Mouse (Mus musculus): ENCODE data around the gene Myog. TPM values are rescaled to one million over a fixed set of nuclear protein-coding genes. Genes with fewer than 3 reads are reported as not detected.

Myog gene
- polyA plus RNA-seq, 1 experiment from 2014 or later: not detected

DNA sequence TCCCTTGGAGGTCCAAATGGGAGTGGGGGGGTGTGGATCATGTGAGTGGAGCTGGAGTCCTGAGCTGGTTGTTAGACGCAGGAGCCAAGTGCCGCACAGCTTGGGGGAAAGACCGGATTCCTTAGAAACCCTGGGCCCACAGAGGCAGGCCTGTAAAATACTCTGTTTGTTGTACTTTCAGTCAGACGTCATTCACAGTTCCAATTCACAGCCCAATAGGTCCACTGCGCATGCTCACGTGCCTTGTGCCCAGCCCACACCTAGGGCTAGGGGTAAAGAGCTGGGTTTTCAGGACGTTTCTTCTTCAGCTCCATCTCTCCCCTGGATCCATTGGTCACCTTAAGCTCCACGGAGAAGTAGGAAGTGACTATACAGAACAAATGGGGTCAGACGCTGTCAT lies 2.8 kb downstream of the Myog start:
- no peak for DNase-seq (ENCODE audit: low spot score, missing footprints)

DNA sequence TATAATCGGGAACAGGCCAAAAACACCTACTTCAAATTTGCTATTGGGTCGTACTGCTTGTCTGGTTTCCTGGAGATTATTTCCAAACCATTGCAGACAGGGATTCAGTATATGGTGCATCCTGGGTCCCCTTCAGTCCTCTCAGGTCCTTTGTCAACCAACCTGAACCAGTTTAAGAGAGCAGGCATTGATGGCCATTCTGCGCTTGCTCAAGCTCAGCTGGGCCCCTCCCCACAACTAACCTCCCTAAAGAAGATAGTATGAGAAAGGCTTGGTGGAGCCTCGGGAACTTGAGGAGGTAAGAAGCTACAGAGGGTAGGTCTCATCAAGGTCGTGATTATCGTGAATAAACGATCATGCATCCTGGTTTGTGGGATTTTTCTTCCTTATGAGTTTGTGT lies 3.5 kb downstream of the Myog start:
- Histone ChIP-seq H3K4me3 (ENCODE audit: low read depth, low read length) (no peak overlapping the region), H3K27ac (ENCODE audit: low read depth, low read length) (no peak overlapping the region), H3K36me3 (ENCODE audit: control insufficient read depth, insufficient read depth, low read length) (no peaks in the 10 kb centered on the region), H3K4me2 (no peak overlapping the region), H3K9ac (ENCODE audit: low read length) (no peak overlapping the region), H3K4me1 (ENCODE audit: control insufficient read depth, insufficient read depth, low read length) (no peaks in the 10 kb centered on the region), H3K9me3 (ENCODE audit: control insufficient read depth, low read length) (no peaks in the 10 kb centered on the region), H3K27me3 (ENCODE audit: control insufficient read depth, insufficient read depth, low read length) (peaks cover 8% of the 10 kb centered on the region)
- no peak for DNase-seq (ENCODE audit: low spot score, missing footprints)
- no peak for ATAC-seq (ENCODE audit: low FRiP score)
- 83% methylated on average over 7 of the region's 7 CpGs for WGBS

More for the DNA sequence above, 2.8 kb downstream of the Myog start:
- Histone ChIP-seq H3K27ac (ENCODE audit: low read depth, low read length) (no peak overlapping the region), H3K4me2 (no peak overlapping the region), H3K9me3 (ENCODE audit: control insufficient read depth, low read length) (no peaks in the 10 kb centered on the region), H3K4me1 (ENCODE audit: control insufficient read depth, insufficient read depth, low read length) (no peaks in the 10 kb centered on the region), H3K4me3 (ENCODE audit: low read depth, low read length) (no peak overlapping the region), H3K27me3 (ENCODE audit: control insufficient read depth, insufficient read depth, low read length) (peaks cover 1% of the 10 kb centered on the region; the same call in 1 of the 2 replicates), H3K9ac (ENCODE audit: low read length) (no peak overlapping the region), H3K36me3 (ENCODE audit: control insufficient read depth, insufficient read depth, low read length) (no peaks in the 10 kb centered on the region)
- whole genome bisulfite sequencing: 54% methylated on average over 9 of the region's 9 CpGs
- no peak for ATAC-seq (ENCODE audit: low FRiP score)

DNA sequence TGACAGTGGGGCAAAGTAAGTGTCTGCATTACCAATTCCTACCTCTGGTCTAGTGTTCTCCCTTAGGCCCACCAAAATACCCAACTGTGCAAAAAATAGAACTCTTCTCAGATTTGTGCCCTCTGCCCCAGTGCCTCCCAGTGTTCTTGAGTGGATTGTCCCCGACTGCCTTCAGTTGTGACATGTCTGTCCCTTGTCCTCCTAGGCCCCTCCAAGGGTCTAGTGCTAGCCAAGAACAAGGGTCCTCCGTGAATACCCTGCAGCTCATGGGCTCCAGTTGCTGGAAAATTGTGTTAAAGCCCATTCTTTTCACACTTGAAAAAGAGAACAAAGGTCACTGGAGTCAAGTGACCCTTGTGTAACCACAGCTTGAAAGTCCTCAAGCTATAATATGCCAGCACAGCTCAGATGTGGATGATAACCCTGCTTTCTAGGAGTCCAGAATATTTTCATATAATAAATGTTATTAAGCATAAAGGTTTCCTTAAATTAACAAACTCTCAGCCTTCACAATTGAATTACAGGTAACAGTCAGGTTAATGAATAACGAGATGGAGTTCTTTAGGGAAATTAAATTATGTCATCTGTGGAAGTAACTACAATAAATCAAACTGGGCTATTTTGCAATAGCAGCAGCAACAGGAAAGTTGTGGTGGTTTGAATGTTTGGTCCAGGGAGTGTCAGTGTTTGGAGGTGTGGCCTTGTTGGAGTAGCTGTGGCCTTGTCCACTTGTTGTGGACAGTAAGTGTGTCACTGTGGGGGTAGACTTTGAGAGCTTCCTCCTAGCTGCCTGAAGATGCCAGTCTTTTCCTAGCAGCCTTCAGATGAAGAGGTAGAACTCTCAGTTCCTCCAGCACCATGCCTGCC lies 4.2 kb downstream of the Myog start:
- Histone ChIP-seq H3K27ac (ENCODE audit: low read depth, low read length) (no peak overlapping the region), H3K9ac (ENCODE audit: low read length) (no peak overlapping the region), H3K4me3 (ENCODE audit: low read depth, low read length) (no peak overlapping the region), H3K4me1 (ENCODE audit: control insufficient read depth, insufficient read depth, low read length) (no peaks in the 10 kb centered on the region), H3K36me3 (ENCODE audit: control insufficient read depth, insufficient read depth, low read length) (no peaks in the 10 kb centered on the region), H3K27me3 (ENCODE audit: control insufficient read depth, insufficient read depth, low read length) (peaks cover 8% of the 10 kb centered on the region), H3K4me2 (no peak overlapping the region), H3K9me3 (ENCODE audit: control insufficient read depth, low read length) (no peaks in the 10 kb centered on the region)
- no peak for DNase-seq (ENCODE audit: low spot score, missing footprints)
- WGBS: 73% methylated on average over 3 of the region's 3 CpGs
- no peak for ATAC-seq (ENCODE audit: low FRiP score)

DNA sequence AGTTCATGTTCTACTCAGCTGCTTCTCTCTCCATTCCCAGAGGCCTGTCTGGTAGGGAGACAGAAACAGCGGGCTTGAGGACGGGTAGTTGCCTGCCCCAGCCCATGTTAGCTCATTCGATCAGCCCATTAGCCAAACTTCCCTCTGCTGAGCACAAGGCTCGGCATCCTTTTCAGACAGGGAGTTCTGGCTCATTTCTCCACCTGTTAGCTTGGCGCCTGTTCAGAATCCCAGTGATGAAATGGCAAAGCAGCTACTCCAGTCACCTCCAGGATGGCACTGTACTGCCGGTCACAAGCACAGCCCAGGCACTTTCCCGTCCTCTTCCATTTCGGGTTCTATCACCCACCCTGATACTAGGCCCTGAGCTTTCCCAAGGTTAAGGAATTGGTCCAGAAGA lies 7.5 kb downstream of the Myog start:
- no peak overlapping the region for H3K9ac ChIP-seq (ENCODE audit: low read length)
- no peak overlapping the region for H3K4me2 ChIP-seq
- ATAC-seq (ENCODE audit: low FRiP score) (no peak), DNase-seq (ENCODE audit: low spot score, missing footprints) (no peak)
- no peak overlapping the region for H3K4me3 ChIP-seq (ENCODE audit: low read depth, low read length)
- H3K4me1 ChIP-seq (ENCODE audit: control insufficient read depth, insufficient read depth, low read length): peaks cover 3% of the 10 kb centered on the region; the same call in 1 of the 2 replicates
- H3K36me3 ChIP-seq (ENCODE audit: control insufficient read depth, insufficient read depth, low read length): no peaks in the 10 kb centered on the region
- H3K27me3 ChIP-seq (ENCODE audit: control insufficient read depth, insufficient read depth, low read length): peaks cover 20% of the 10 kb centered on the region
- WGBS: 84% methylated on average over 8 of the region's 8 CpGs
- H3K27ac ChIP-seq (ENCODE audit: low read depth, low read length): no peak overlapping the region
- H3K9me3 ChIP-seq (ENCODE audit: control insufficient read depth, low read length): no peaks in the 10 kb centered on the region

DNA sequence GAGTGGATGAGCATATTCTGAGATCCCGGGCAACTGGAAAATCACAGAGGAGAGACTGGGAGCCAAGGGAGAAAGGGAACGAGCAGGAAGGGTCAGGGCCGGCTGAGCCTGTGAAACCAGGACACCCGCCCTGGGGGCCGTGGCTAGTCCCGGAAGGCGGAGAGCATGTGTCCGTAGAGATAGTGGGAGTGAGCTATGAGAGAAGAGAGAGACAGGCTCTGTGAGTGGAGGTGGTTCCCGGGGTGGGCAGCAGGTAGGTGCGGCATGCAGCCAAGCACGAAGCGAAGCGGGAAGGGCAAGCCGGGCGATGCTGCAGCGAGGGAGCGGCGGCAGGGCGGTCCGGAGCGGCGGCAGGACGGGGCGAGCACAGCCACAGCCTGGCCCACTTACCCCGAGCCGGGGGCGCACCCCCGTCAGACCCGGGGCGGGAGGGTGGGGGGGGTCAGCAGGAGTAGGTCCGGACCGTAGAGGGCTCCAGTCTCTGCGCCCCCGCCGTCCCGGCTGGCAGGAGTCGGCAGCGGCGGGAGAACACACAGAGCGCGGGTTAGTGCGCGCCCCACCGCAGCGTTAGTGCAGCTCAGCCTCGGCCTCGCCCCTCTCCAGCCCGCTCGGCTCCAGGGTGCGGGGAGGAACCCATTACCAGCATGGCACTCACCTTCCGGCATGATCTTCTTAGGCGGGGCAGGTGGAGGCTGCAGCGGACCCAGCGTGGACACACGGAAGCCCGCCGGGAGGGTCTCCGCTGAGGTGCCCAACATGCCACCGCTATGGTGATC lies 9.0 kb downstream of the Myog start:
- H3K9ac ChIP-seq (ENCODE audit: low read length): peak overlapping the region; percentile 73
- 8% methylated on average over 59 of the region's 59 CpGs for WGBS
- H3K9me3 ChIP-seq (ENCODE audit: control insufficient read depth, low read length): no peaks in the 10 kb centered on the region
- peaks cover 17% of the 10 kb centered on the region for H3K4me1 ChIP-seq (ENCODE audit: control insufficient read depth, insufficient read depth, low read length)
- ATAC-seq (ENCODE audit: low FRiP score) (peak; percentile 66), DNase-seq (ENCODE audit: low spot score, missing footprints) (peak; percentile 94)
- H3K4me2 ChIP-seq: peak overlapping the region; percentile 87
- H3K27ac ChIP-seq (ENCODE audit: low read depth, low read length): no peak overlapping the region
- no peaks in the 10 kb centered on the region for H3K36me3 ChIP-seq (ENCODE audit: control insufficient read depth, insufficient read depth, low read length)
- H3K4me3 ChIP-seq (ENCODE audit: low read depth, low read length): peak overlapping the region; percentile 45
- H3K27me3 ChIP-seq (ENCODE audit: control insufficient read depth, insufficient read depth, low read length): peaks cover 20% of the 10 kb centered on the region

DNA sequence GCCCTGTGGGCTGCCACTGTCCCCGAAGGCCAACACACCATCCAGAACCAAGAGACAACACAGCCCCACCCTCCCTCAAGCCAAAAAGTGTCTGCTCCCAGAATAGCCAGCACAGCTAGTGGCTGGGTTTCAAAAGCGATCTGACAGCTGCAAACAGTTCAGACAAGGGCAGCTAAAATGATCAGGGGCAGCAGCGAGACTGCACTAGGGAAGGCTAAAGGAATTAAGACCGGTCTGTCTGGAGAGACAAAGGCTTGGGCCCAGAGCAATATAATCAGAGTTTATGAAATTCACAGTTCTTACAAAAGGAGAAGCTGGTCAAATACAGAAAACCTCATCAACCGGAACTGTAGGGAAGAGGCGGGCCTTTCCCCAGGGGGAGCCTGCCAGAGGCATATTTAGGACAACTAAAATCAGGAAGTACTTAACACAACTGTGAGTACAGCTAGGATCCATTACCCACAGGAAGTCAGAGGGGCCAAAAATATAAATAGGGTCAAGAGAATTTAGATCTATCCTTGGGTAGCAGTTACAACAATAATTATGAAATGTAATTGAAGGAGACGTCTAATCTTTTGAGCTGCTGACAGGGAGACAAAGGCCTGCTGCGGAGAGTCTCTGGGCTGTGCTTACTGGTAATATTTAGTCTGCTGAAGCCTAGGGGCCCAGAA lies 12.9 kb downstream of the Myog start:
- Histone ChIP-seq H3K4me3 (ENCODE audit: low read depth, low read length) (no peak overlapping the region), H3K4me2 (no peak overlapping the region), H3K4me1 (ENCODE audit: control insufficient read depth, insufficient read depth, low read length) (peaks cover 21% of the 10 kb centered on the region), H3K9ac (ENCODE audit: low read length) (peak overlapping the region; percentile 42), H3K27me3 (ENCODE audit: control insufficient read depth, insufficient read depth, low read length) (peaks cover 17% of the 10 kb centered on the region), H3K27ac (ENCODE audit: low read depth, low read length) (peak overlapping the region; percentile 60), H3K9me3 (ENCODE audit: control insufficient read depth, low read length) (no peaks in the 10 kb centered on the region), H3K36me3 (ENCODE audit: control insufficient read depth, insufficient read depth, low read length) (no peaks in the 10 kb centered on the region)
- peak; percentile 25; the same call in 1 of the 2 replicates for ATAC-seq (ENCODE audit: low FRiP score)
- peak; percentile 91 for DNase-seq (ENCODE audit: low spot score, missing footprints)
- 35% methylated on average over 8 of the region's 8 CpGs for WGBS

DNA sequence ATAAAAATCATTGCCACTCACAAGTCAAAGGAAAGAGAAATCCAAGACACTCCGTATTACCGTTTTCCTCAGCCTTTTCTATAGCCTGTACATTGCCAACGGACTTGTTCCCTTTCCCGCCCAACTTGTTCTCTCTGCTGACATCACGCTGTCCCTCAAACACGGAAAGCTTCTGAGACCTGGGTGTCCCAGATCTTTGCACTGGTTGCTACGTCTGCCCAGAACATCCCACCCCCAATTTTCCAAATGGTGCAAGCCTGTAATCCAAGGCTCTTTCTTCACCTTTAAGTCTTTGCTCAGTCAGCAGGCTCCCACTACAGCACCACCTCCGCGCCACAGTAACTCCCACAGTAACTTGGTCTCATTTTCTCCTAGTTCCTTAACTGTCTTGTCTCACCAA lies 15.2 kb downstream of the Myog start:
- Histone ChIP-seq H3K36me3 (ENCODE audit: control insufficient read depth, insufficient read depth, low read length) (no peaks in the 10 kb centered on the region), H3K9me3 (ENCODE audit: control insufficient read depth, low read length) (no peaks in the 10 kb centered on the region), H3K9ac (ENCODE audit: low read length) (no peak overlapping the region), H3K27me3 (ENCODE audit: control insufficient read depth, insufficient read depth, low read length) (peaks cover 5% of the 10 kb centered on the region; the same call in 1 of the 2 replicates), H3K27ac (ENCODE audit: low read depth, low read length) (no peak overlapping the region), H3K4me2 (no peak overlapping the region), H3K4me3 (ENCODE audit: low read depth, low read length) (no peak overlapping the region), H3K4me1 (ENCODE audit: control insufficient read depth, insufficient read depth, low read length) (peaks cover 18% of the 10 kb centered on the region)
- 93% methylated on average over 9 of the region's 9 CpGs for WGBS
- ATAC-seq (ENCODE audit: low FRiP score): no peak
- no peak for DNase-seq (ENCODE audit: low spot score, missing footprints)

DNA sequence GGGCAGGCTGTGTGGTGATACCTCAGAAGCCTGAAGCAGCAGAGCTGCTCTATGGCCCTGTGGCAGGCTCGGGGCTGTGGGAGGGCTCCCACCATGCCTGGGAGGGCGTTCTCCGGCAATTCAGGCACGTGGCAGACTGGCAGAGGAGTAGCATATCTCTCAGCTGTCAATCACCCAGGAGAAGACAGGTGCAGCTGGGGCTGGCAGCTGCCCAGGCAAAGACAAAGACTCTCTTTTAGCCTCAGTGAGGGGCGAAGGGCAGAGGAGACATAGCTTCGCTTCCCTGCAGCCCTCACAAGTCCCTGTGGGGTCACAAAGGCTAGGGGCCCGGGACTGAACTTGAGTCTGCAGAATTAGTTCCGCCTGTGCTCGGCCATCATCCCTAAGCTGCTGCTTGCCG lies 17.6 kb downstream of the Myog start:
- H3K9me3 ChIP-seq (ENCODE audit: control insufficient read depth, low read length): no peaks in the 10 kb centered on the region
- peaks cover 16% of the 10 kb centered on the region for H3K4me1 ChIP-seq (ENCODE audit: control insufficient read depth, insufficient read depth, low read length)
- no peak overlapping the region for H3K9ac ChIP-seq (ENCODE audit: low read length)
- H3K27ac ChIP-seq (ENCODE audit: low read depth, low read length): no peak overlapping the region
- no peaks in the 10 kb centered on the region for H3K36me3 ChIP-seq (ENCODE audit: control insufficient read depth, insufficient read depth, low read length)
- no peak overlapping the region for H3K4me2 ChIP-seq
- whole genome bisulfite sequencing: 46% methylated on average over 10 of the region's 10 CpGs
- DNase-seq (ENCODE audit: low spot score, missing footprints): no peak
- H3K27me3 ChIP-seq (ENCODE audit: control insufficient read depth, insufficient read depth, low read length): no peaks in the 10 kb centered on the region
- peak; percentile 57 for ATAC-seq (ENCODE audit: low FRiP score)
- no peak overlapping the region for H3K4me3 ChIP-seq (ENCODE audit: low read depth, low read length)
